Mouse (Mus musculus) CH12.LX (cell line): ENCODE results near the gene Eno4. TPM values are rescaled to one million over a fixed set of nuclear protein-coding genes. Genes with fewer than 3 reads are reported as not detected.
A peak's percentile ranks its signal among the peaks of the same experiment; 100 is the strongest.

Source experiments
- DNase-seq: peaks from one replicate; pipeline ENCODE4 v3.0.0-alpha.2; 2013; ENCODE audit errors: extremely low read depth
- H3K27ac ChIP-seq: 2 replicates; pipeline ENCODE4 v1.5.1; 2012; ENCODE audit warnings: low read depth, mild to moderate bottlenecking, control low read depth, moderate library complexity; ENCODE audit not compliant: insufficient read depth
- H3K27me3 ChIP-seq: replicated peaks from 2 replicates; pipeline ENCODE3; 2012; ENCODE audit warnings: inconsistent platforms
- H3K36me3 ChIP-seq, 2 experiments: replicated peaks in 1 of 2; 2 replicates each; pipeline versions ENCODE3 to v1.6.1; 2012; ENCODE audit warnings: inconsistent platforms in 1 of 2, low read length in 1 of 2, mild to moderate bottlenecking in 1 of 2, mixed read lengths in 1 of 2, moderate library complexity in 1 of 2; ENCODE audit not compliant: control insufficient read depth in 1 of 2, insufficient read depth in 1 of 2
- H3K4me1 ChIP-seq, 2 experiments: 2 replicates each; pipeline ENCODE4 v1.6.1; 2012; ENCODE audit warnings: inconsistent platforms in 1 of 2, moderate library complexity in 1 of 2; ENCODE audit not compliant: insufficient read depth in 2 of 2, control insufficient read depth in 1 of 2
- H3K4me2 ChIP-seq: 2 replicates; pipeline ENCODE4 v1.6.1; 2012; ENCODE audit warnings: low read depth, mild to moderate bottlenecking, control low read depth; ENCODE audit not compliant: poor library complexity, insufficient read depth, severe bottlenecking
- H3K4me3 ChIP-seq, 3 experiments: fragments of 150-350 bp in 1 of 3; sonication (generic) in 1 of 3; replicated peaks in 1 of 3; 2 replicates each; pipeline versions ENCODE3 to v1.5.1; 2011 to 2012; ENCODE audit warnings: low read depth in 2 of 3, low read length in 2 of 3, mild to moderate bottlenecking in 2 of 3, moderate library complexity in 2 of 3, control low read depth in 1 of 3, improper control_type of control experiment in 1 of 3, inconsistent platforms in 1 of 3, mixed read lengths in 1 of 3; ENCODE audit not compliant: poor library complexity in 1 of 3
- H3K79me2 ChIP-seq: replicated peaks from 2 replicates; pipeline ENCODE4 v1.6.1; 2012; ENCODE audit warnings: mild to moderate bottlenecking, moderate library complexity; ENCODE audit not compliant: control insufficient read depth, poor library complexity, insufficient read depth, severe bottlenecking; ENCODE audit errors: extremely low read depth
- H3K9ac ChIP-seq: 2 replicates; pipeline ENCODE4 v1.6.1; 2012; ENCODE audit warnings: low read depth, mild to moderate bottlenecking, control low read depth, moderate library complexity; ENCODE audit not compliant: insufficient read depth
- H3K9me3 ChIP-seq: replicated peaks from 2 replicates; pipeline ENCODE3; 2012; ENCODE audit warnings: low read length, inconsistent platforms, mixed read lengths
- BHLHE40 ChIP-seq: IDR thresholded peaks from 2 replicates; pipeline ENCODE4 v1.6.1; 2011; ENCODE audit warnings: mild to moderate bottlenecking, low read depth, low read length, improper control_type of control experiment
- E2F4 ChIP-seq: IDR thresholded peaks from 2 replicates; pipeline ENCODE4 v1.6.1; 2011; ENCODE audit warnings: low read depth, low read length, improper control_type of control experiment; ENCODE audit not compliant: insufficient replicate concordance
- ETS1 ChIP-seq: conservative IDR thresholded peaks from 2 replicates; pipeline ENCODE4 v1.6.1; 2012; ENCODE audit warnings: low read depth, mild to moderate bottlenecking, inconsistent platforms, low read length, improper control_type of control experiment, moderate library complexity
- HCFC1 ChIP-seq: IDR thresholded peaks from 2 replicates; pipeline ENCODE4 v1.6.1; 2012; ENCODE audit warnings: low read depth, mild to moderate bottlenecking, inconsistent platforms, low read length, improper control_type of control experiment
- JUN ChIP-seq: IDR thresholded peaks from 2 replicates; pipeline ENCODE4 v1.6.1; 2011; ENCODE audit warnings: low read depth, mild to moderate bottlenecking, low read length, improper control_type of control experiment, moderate library complexity; ENCODE audit not compliant: insufficient read depth
- MAFK ChIP-seq: IDR thresholded peaks from 2 replicates; pipeline ENCODE4 v1.6.1; 2011; ENCODE audit warnings: low read length, improper control_type of control experiment; ENCODE audit not compliant: insufficient replicate concordance
- MEF2A ChIP-seq: IDR thresholded peaks from 2 replicates; pipeline ENCODE4 v1.6.1; 2014; ENCODE audit warnings: low read depth, mild to moderate bottlenecking, inconsistent platforms, low read length, improper control_type of control experiment, borderline replicate concordance
- MXI1 ChIP-seq: IDR thresholded peaks from 2 replicates; pipeline ENCODE4 v1.6.1; 2011; ENCODE audit warnings: mild to moderate bottlenecking, low read depth, low read length, improper control_type of control experiment
- MYC ChIP-seq: IDR thresholded peaks from 2 replicates; pipeline ENCODE4 v1.6.1; 2011; ENCODE audit warnings: low read depth, mild to moderate bottlenecking, improper control_type of control experiment, low read length
- POLR2AphosphoS2 ChIP-seq: IDR thresholded peaks from 2 replicates; pipeline ENCODE4 v1.6.1; 2011; ENCODE audit warnings: low read depth, low read length, improper control_type of control experiment
- SIN3A ChIP-seq: IDR thresholded peaks from 2 replicates; pipeline ENCODE4 v1.6.1; 2012; ENCODE audit warnings: low read length, improper control_type of control experiment, inconsistent platforms
- SMC3 ChIP-seq: IDR thresholded peaks from 2 replicates; pipeline ENCODE4 v1.6.1; 2011; ENCODE audit warnings: low read depth, low read length, improper control_type of control experiment
- TCF12 ChIP-seq: IDR thresholded peaks from 2 replicates; pipeline ENCODE4 v1.6.1; 2014; ENCODE audit warnings: low read depth, mild to moderate bottlenecking, inconsistent platforms, low read length, improper control_type of control experiment
- ZC3H11A ChIP-seq: IDR thresholded peaks from 2 replicates; pipeline ENCODE4 v1.6.1; 2012; ENCODE audit warnings: low read depth, mild to moderate bottlenecking, inconsistent platforms, low read length, improper control_type of control experiment
- ZNF384 ChIP-seq: IDR thresholded peaks from 2 replicates; pipeline ENCODE4 v1.6.1; 2012; ENCODE audit warnings: low read depth, low read length, improper control_type of control experiment, inconsistent platforms
- dilution Hi-C: fragments of 300-500 bp; cut with MboI; formaldehyde crosslinking; loops from 2 replicates; pipeline ENCODE4 v1.14.3; 2020; ENCODE audit warnings: low sequenced_read_pairs; ENCODE audit not compliant: extremely low pct_unique_long_range_greater_than_20kb, extremely low pct_ligation_motif_present
- in situ Hi-C: fragments of 300-500 bp; cut with MboI; formaldehyde crosslinking; loops from 3 replicates; pipeline ENCODE4 v1.14.3; 2019; ENCODE audit warnings: low sequenced_read_pairs, low pct_ligation_motif_present, low pct_unique_long_range_greater_than_20kb, mixed read lengths
- polyA plus RNA-seq: library from polyadenylated mRNA; unstranded; fragments of >175 nt; gene quantifications from 2 replicates; pipeline ENCODE4 v1.2.1, GENCODE M21; 2012; ENCODE audit warnings: low read depth; ENCODE audit not compliant: insufficient read length
- total RNA-seq, 2 experiments: library from RNA; depleted of rRNA; stranded (reverse); fragments of 300-350 nt in 1 of 2; fragments of >200 nt in 1 of 2; gene quantifications; 2 replicates each; pipeline ENCODE4 v1.2.3; 2012 to 2014

Eno4 gene
- total and polyA plus RNA-seq, 3 experiments = 0.25 to 1.6 (median 1.2) TPM

DNA sequence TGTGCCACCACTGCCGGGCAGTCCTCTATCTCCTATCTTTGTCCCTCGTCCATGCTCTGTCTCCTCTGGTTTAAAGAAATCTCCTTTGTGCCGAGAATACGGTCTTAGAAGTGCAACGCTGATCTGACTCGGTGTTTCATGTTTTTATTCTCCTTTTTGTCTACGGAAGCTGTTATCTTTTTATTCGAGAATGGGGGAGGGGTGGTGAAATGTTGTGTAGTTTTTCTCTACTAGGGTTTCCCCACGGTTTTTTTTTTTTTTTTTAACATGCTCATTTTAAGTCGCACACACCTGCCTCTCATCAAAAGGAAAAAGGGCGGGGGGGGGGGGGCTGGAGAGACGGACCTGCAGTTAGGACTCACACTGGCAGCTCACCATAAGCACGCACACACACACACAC is 9.0 kb downstream of the Eno4 start:
- in situ Hi-C loops = no loop called here
- Histone ChIP-seq H3K4me1 (peaks cover 3 to 15% of the 10 kb centered on the region in 2 experiments; a peak in 3 of 4 replicates), H3K4me3 (no peak overlapping the region), H3K27ac (no peak overlapping the region), H3K79me2 (no peaks in the 10 kb centered on the region), H3K9ac (no peak overlapping the region)
- no peak for DNase-seq
- dilution Hi-C loops = no loop called here
- TF ChIP-seq SMC3 (no peak), TCF12 (no peak), POLR2AphosphoS2 (no peak), ZC3H11A (no peak), ZNF384 (peak; percentile 50), BHLHE40 (no peak)
- TF ChIP-seq, all 38 proteins: peak for 1
- Histone ChIP-seq H3K9me3 (no peaks in the 10 kb centered on the region), H3K27me3 (no peaks in the 10 kb centered on the region), H3K36me3 (no peaks in the 10 kb centered on the region), H3K4me2 (peak overlapping the region; percentile 24)

DNA sequence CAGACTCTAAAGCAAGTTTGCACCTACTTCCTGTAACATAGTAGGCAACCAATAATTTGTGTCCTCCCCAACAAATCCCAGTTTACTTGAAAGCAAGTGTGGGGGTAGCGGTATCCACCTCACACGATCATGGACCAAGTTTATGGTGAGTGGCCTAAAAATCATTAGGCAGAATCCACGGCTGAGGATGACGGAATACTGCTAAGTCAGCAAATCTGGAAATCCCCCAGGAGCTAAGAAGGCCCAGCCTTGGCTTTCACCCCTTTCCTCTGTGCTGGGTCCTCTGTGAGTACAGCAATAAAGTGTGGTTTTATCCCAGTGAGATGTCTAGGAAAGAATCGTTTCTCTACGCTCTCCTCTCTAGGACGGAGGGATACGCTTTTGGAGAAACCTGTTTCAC is 11.6 kb downstream of the Eno4 start:
- peak; percentile 88 for TF ChIP-seq MAFK
- TF ChIP-seq E2F4 = no peak
- dilution Hi-C loops = no loop called here

DNA sequence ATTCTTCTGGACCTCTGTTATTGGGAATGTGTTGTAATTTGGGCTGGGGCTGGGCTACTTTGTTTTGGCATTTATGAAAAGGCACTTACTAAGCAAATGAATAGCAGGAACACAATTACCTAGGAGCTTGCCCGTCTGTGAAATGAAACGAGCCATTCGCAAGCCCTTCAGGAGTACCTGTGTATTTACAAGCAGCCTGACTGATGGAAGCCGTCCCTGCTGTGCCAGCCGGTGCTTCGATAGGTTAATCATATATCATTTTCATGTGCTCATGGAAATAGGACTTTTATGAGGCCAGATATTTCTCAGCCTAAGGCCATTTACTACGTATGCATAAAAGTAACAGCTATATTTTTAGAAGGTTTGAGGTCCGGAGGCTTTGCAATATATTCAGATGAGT is 19.8 kb downstream of the Eno4 start:
- no peaks in the 10 kb centered on the region for H3K27me3 ChIP-seq
- TF ChIP-seq MYC (no peak), MAFK (no peak), SMC3 (no peak), ETS1 (no peak), MEF2A (no peak), ZC3H11A (no peak), JUN (no peak), SIN3A (no peak), MXI1 (no peak), HCFC1 (no peak)
- H3K9me3 ChIP-seq = no peaks in the 10 kb centered on the region
- H3K79me2 ChIP-seq = no peaks in the 10 kb centered on the region
- in situ Hi-C loops (no loop called here), dilution Hi-C loops (no loop called here)
- H3K36me3 ChIP-seq = no peaks in the 10 kb centered on the region
- no peak overlapping the region for H3K9ac ChIP-seq
- H3K4me3 ChIP-seq = no peak overlapping the region
- H3K4me2 ChIP-seq = no peak overlapping the region
- DNase-seq = no peak
- peaks cover 0 to 5% of the 10 kb centered on the region in 2 experiments for H3K4me1 ChIP-seq
- no peak overlapping the region for H3K27ac ChIP-seq

More for the DNA sequence above, 11.6 kb downstream of the Eno4 start:
- H3K79me2 ChIP-seq = no peaks in the 10 kb centered on the region
- H3K27ac ChIP-seq = no peak overlapping the region
- no peak overlapping the region for H3K4me2 ChIP-seq
- H3K9me3 ChIP-seq = no peaks in the 10 kb centered on the region
- no peak overlapping the region for H3K9ac ChIP-seq
- H3K27me3 ChIP-seq = no peaks in the 10 kb centered on the region
- no peak for DNase-seq
- no peaks in the 10 kb centered on the region for H3K36me3 ChIP-seq
- in situ Hi-C loops = no loop called here
- H3K4me1 ChIP-seq = peaks cover 3 to 23% of the 10 kb centered on the region in 2 experiments; a peak in 3 of 4 replicates
- H3K4me3 ChIP-seq = no peak overlapping the region
